Mouse (Mus musculus): ENCODE results near the gene Zc3h18. TPM values are rescaled to one million over a fixed set of nuclear protein-coding genes. Genes with fewer than 3 reads are reported as not detected.

Gene Zc3h18
- polyA plus RNA-seq, 1 experiment from 2014 or later = 45.8 TPM

DNA sequence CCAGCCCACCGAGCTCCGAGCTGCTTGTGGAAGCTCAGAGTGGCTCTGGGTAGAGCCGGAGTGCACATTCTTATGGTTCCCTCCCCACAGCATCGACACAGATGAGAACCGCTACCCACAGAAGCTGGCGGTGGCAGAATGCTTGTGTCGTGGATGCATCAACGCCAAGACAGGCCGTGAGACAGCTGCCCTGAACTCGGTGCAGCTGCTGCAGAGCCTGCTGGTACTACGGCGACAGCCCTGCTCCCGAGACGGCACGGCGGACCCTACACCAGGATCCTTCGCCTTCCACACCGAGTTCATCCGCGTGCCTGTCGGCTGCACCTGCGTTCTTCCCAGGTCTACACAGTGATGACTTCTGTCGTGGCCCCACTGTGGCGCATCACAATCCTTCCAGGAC, 46.8 kb downstream of the Zc3h18 start:
- Histone ChIP-seq H3K4me1 (ENCODE audit: control insufficient read depth, insufficient read depth, low read length) (no peaks in the 10 kb centered on the region), H3K4me3 (ENCODE audit: low read depth, low read length) (no peak overlapping the region)
- 90% methylated on average over 24 of the region's 24 CpGs for whole genome bisulfite sequencing

GRCm38 (mm10) chr8:122423659-122424058, 47.2 kb downstream of the Zc3h18 start:
- Histone ChIP-seq H3K4me1 (ENCODE audit: control insufficient read depth, insufficient read depth, low read length) (no peaks in the 10 kb centered on the region), H3K36me3 (ENCODE audit: control insufficient read depth, insufficient read depth, low read length) (no peaks in the 10 kb centered on the region), H3K4me3 (ENCODE audit: low read depth, low read length) (no peak overlapping the region), H3K27me3 (ENCODE audit: control insufficient read depth, insufficient read depth, low read length) (no peaks in the 10 kb centered on the region), H3K4me2 (ENCODE audit: low read depth, severe bottlenecking) (no peak overlapping the region), H3K27ac (replicated peaks; ENCODE audit: low read depth, low read length) (no peak overlapping the region), H3K9me3 (ENCODE audit: control insufficient read depth, low read length) (no peaks in the 10 kb centered on the region), H3K9ac (ENCODE audit: low read length) (no peak overlapping the region)
- ATAC-seq (ENCODE audit: insufficient number of reproducible peaks, low FRiP score, low TSS enrichment, low read depth) (no peak), DNase-seq (ENCODE audit: low spot score) (no peak)
- WGBS = 56% methylated on average over 5 of the region's 5 CpGs

More for the DNA sequence above, 46.8 kb downstream of the Zc3h18 start:
- Histone ChIP-seq H3K4me2 (ENCODE audit: low read depth, severe bottlenecking) (no peak overlapping the region), H3K36me3 (ENCODE audit: control insufficient read depth, insufficient read depth, low read length) (peaks cover 1% of the 10 kb centered on the region; the same call in 1 of the 2 replicates), H3K9ac (ENCODE audit: low read length) (no peak overlapping the region), H3K27ac (replicated peaks; ENCODE audit: low read depth, low read length) (no peak overlapping the region), H3K27me3 (ENCODE audit: control insufficient read depth, insufficient read depth, low read length) (no peaks in the 10 kb centered on the region), H3K9me3 (ENCODE audit: control insufficient read depth, low read length) (no peaks in the 10 kb centered on the region)
- no peak for DNase-seq (ENCODE audit: low spot score)
- ATAC-seq (ENCODE audit: insufficient number of reproducible peaks, low FRiP score, low TSS enrichment, low read depth) = no peak

- no peak overlapping the region for H3K4me2 ChIP-seq (ENCODE audit: low read depth, severe bottlenecking)
- DNase-seq (ENCODE audit: low spot score) (no peak), ATAC-seq (ENCODE audit: insufficient number of reproducible peaks, low FRiP score, low TSS enrichment, low read depth) (no peak)
- no peaks in the 10 kb centered on the region for H3K9me3 ChIP-seq (ENCODE audit: control insufficient read depth, low read length)
- WGBS = 80% methylated on average over 9 of the region's 9 CpGs
- H3K9ac ChIP-seq (ENCODE audit: low read length) = no peak overlapping the region
- H3K4me1 ChIP-seq (ENCODE audit: control insufficient read depth, insufficient read depth, low read length) = no peaks in the 10 kb centered on the region
- H3K27ac ChIP-seq (replicated peaks; ENCODE audit: low read depth, low read length) = no peak overlapping the region
- H3K27me3 ChIP-seq (ENCODE audit: control insufficient read depth, insufficient read depth, low read length) = no peaks in the 10 kb centered on the region
- no peak overlapping the region for H3K4me3 ChIP-seq (ENCODE audit: low read depth, low read length)
- H3K36me3 ChIP-seq (ENCODE audit: control insufficient read depth, insufficient read depth, low read length) = no peaks in the 10 kb centered on the region
Measured at GRCm38 (mm10) chr8:122426145-122426544, 49.7 kb downstream of the Zc3h18 start.

- 92% methylated on average over 7 of the region's 7 CpGs for WGBS
Measured at GRCm38 (mm10) chr8:122427607-122428006, 51.2 kb downstream of the Zc3h18 start.

GRCm38 (mm10) chr8:122428163-122428562, 51.8 kb downstream of the Zc3h18 start:
- DNase-seq (ENCODE audit: low spot score) (no peak), ATAC-seq (ENCODE audit: insufficient number of reproducible peaks, low FRiP score, low TSS enrichment, low read depth) (no peak)
- no peak overlapping the region for H3K27ac ChIP-seq (replicated peaks; ENCODE audit: low read depth, low read length)
- H3K36me3 ChIP-seq (ENCODE audit: control insufficient read depth, insufficient read depth, low read length) = no peaks in the 10 kb centered on the region
- no peaks in the 10 kb centered on the region for H3K9me3 ChIP-seq (ENCODE audit: control insufficient read depth, low read length)
- peaks cover 7% of the 10 kb centered on the region for H3K4me1 ChIP-seq (ENCODE audit: control insufficient read depth, insufficient read depth, low read length)
- H3K4me3 ChIP-seq (ENCODE audit: low read depth, low read length) = no peak overlapping the region
- H3K9ac ChIP-seq (ENCODE audit: low read length) = no peak overlapping the region
- WGBS = 89% methylated on average over 9 of the region's 9 CpGs
- H3K27me3 ChIP-seq (ENCODE audit: control insufficient read depth, insufficient read depth, low read length) = no peaks in the 10 kb centered on the region
- no peak overlapping the region for H3K4me2 ChIP-seq (ENCODE audit: low read depth, severe bottlenecking)

More at GRCm38 (mm10) chr8:122427607-122428006, 51.2 kb downstream of the Zc3h18 start:
- no peaks in the 10 kb centered on the region for H3K36me3 ChIP-seq (ENCODE audit: control insufficient read depth, insufficient read depth, low read length)
- no peak overlapping the region for H3K4me2 ChIP-seq (ENCODE audit: low read depth, severe bottlenecking)
- no peak for ATAC-seq (ENCODE audit: insufficient number of reproducible peaks, low FRiP score, low TSS enrichment, low read depth)
- no peaks in the 10 kb centered on the region for H3K27me3 ChIP-seq (ENCODE audit: control insufficient read depth, insufficient read depth, low read length)
- H3K27ac ChIP-seq (replicated peaks; ENCODE audit: low read depth, low read length) = no peak overlapping the region
- H3K4me3 ChIP-seq (ENCODE audit: low read depth, low read length) = no peak overlapping the region
- no peak for DNase-seq (ENCODE audit: low spot score)
- no peak overlapping the region for H3K9ac ChIP-seq (ENCODE audit: low read length)
- peaks cover 7% of the 10 kb centered on the region for H3K4me1 ChIP-seq (ENCODE audit: control insufficient read depth, insufficient read depth, low read length)
- no peaks in the 10 kb centered on the region for H3K9me3 ChIP-seq (ENCODE audit: control insufficient read depth, low read length)

DNA sequence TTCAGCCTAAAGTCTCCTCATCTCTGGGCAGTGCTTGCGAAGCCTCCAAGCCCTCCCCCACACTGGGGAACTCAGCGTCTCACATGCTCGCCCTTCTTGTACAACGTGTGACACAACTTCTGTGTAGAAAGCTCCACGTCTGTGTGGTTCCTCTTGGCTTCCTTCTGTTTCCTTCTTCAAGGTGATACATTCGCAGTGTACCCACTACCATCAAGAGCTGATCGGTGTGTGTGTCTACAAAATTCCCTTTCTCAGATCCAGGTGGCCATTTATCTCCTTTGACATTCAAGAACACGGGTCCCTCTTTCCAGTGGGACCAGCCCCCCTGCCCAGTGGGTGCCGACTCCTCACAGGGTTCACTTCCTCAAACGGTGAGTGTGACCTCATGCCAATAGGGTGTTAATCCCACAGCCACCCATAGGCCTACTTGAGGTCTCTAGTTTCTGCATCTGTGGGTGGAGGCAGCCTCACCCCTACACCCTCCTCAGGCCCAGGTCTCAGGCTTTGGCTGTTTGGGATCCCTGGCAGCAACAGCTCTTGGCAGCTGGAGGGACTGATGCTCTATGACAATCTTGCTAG, 53.7 kb downstream of the Zc3h18 start:
- ATAC-seq (ENCODE audit: insufficient number of reproducible peaks, low FRiP score, low TSS enrichment, low read depth) (no peak), DNase-seq (ENCODE audit: low spot score) (no peak)
- no peak overlapping the region for H3K4me2 ChIP-seq (ENCODE audit: low read depth, severe bottlenecking)
- H3K4me3 ChIP-seq (ENCODE audit: low read depth, low read length) = no peak overlapping the region
- H3K36me3 ChIP-seq (ENCODE audit: control insufficient read depth, insufficient read depth, low read length) = 0 out of 2 replicates have a peak, but pooled peaks cover 2% of the 10 kb centered on the region
- H3K4me1 ChIP-seq (ENCODE audit: control insufficient read depth, insufficient read depth, low read length) = peaks cover 7% of the 10 kb centered on the region
- no peaks in the 10 kb centered on the region for H3K27me3 ChIP-seq (ENCODE audit: control insufficient read depth, insufficient read depth, low read length)
- no peak overlapping the region for H3K27ac ChIP-seq (replicated peaks; ENCODE audit: low read depth, low read length)
- WGBS = 84% methylated on average over 10 of the region's 10 CpGs
- no peak overlapping the region for H3K9ac ChIP-seq (ENCODE audit: low read length)
- H3K9me3 ChIP-seq (ENCODE audit: control insufficient read depth, low read length) = no peaks in the 10 kb centered on the region

GRCm38 (mm10) chr8:122430646-122431045, 54.2 kb downstream of the Zc3h18 start:
- H3K4me3 ChIP-seq (ENCODE audit: low read depth, low read length) = no peak overlapping the region
- ATAC-seq (ENCODE audit: insufficient number of reproducible peaks, low FRiP score, low TSS enrichment, low read depth) (no peak), DNase-seq (ENCODE audit: low spot score) (no peak)
- H3K27ac ChIP-seq (replicated peaks; ENCODE audit: low read depth, low read length) = no peak overlapping the region
- H3K27me3 ChIP-seq (ENCODE audit: control insufficient read depth, insufficient read depth, low read length) = no peaks in the 10 kb centered on the region
- H3K4me1 ChIP-seq (ENCODE audit: control insufficient read depth, insufficient read depth, low read length) = peaks cover 7% of the 10 kb centered on the region
- no peak overlapping the region for H3K9ac ChIP-seq (ENCODE audit: low read length)
- no peaks in the 10 kb centered on the region for H3K9me3 ChIP-seq (ENCODE audit: control insufficient read depth, low read length)
- 92% methylated on average over 3 of the region's 3 CpGs for WGBS
- H3K36me3 ChIP-seq (ENCODE audit: control insufficient read depth, insufficient read depth, low read length) = 0 out of 2 replicates have a peak, but pooled peaks cover 4% of the 10 kb centered on the region
- H3K4me2 ChIP-seq (ENCODE audit: low read depth, severe bottlenecking) = no peak overlapping the region

DNA sequence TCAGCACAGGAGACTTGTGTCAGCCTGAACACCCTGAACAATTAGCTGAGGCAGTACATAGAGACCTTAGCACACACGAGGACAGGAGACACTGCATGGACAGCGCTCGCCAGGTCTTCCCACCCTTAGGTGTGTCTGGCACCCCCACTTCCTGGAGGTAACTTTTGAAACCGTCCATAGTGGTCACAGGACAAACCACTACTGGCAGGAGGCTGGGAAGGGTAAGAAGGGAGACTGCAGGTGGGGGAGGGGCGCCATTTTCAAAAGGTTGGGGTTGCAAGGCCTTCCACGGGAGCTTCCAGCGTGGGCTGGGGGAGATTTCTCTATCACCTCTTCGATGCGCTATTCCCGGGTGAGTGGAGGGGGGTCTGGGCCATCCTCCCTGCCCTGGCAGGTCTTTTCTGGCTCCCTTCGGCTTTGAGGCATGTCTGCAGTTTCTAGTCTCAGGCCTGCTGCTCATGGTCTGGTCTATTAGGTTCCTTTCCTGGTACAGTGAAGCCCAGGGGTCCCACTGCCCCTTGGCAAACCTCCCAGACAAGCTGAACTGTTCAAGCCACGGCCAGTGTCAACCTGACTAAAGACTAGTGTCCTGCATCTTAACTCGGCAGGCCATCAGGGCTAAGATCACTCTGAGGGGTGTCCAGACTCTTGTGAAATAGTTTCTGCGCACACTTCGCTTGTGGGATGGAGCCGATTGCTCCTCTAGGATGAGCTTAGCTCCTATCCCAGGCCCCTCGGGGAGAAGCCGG, 55.5 kb downstream of the Zc3h18 start:
- Histone ChIP-seq H3K9me3 (ENCODE audit: control insufficient read depth, low read length) (no peaks in the 10 kb centered on the region), H3K36me3 (ENCODE audit: control insufficient read depth, insufficient read depth, low read length) (peaks cover 10% of the 10 kb centered on the region; the same call in 1 of the 2 replicates), H3K4me1 (ENCODE audit: control insufficient read depth, insufficient read depth, low read length) (peaks cover 7% of the 10 kb centered on the region), H3K9ac (ENCODE audit: low read length) (peak overlapping the region; percentile 63), H3K27ac (replicated peaks; ENCODE audit: low read depth, low read length) (no peak overlapping the region), H3K4me3 (ENCODE audit: low read depth, low read length) (peak overlapping the region; percentile 35), H3K27me3 (ENCODE audit: control insufficient read depth, insufficient read depth, low read length) (no peaks in the 10 kb centered on the region), H3K4me2 (ENCODE audit: low read depth, severe bottlenecking) (peak overlapping the region; percentile 70)
- DNase-seq (ENCODE audit: low spot score) (peak; percentile 55), ATAC-seq (ENCODE audit: insufficient number of reproducible peaks, low FRiP score, low TSS enrichment, low read depth) (no peak)
- 35% methylated on average over 18 of the region's 18 CpGs for WGBS

All from limb, embryonic 11.5 days (tissue).